In the genomic region with DNA sequence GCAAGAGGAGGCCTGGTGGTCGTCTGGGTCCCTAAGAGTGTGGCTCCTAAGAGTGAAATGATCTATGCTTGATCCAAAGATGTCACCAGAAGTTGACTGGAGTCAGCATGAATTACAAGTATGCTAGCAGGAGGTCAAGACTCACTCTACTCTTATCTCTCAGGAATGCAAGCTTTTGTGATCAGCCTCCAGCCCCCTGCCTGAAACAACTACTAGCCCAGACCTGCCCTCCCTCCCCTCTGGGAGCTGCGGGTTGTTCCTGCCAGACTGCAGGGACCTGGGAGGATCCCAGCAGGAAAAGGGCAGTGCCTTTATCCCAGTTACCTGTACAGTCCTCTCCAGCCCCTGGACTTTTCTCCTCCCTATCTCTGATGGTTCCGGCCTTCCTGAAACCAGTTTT, we compare ENCODE assay signal across 15 mouse cellular contexts.
"Had no signal": no experiment of that assay in that cellular context is flagged by ENCODE, and none has a peak within 500 bp of the region (broad histone marks: within the 10 kb centered on the region; RNA-seq: fewer than 3 reads in every experiment).

No protein-coding gene starts in this region.

- H3K27me3 ChIP-seq: limb, embryonic 12.5 days; limb, embryonic 15.5 days; megakaryocyte, embryonic 14.5 days had no signal

- H3K9me3 ChIP-seq: limb, embryonic 12.5 days; limb, embryonic 15.5 days; megakaryocyte, embryonic 14.5 days; midbrain, embryonic 10.5 days had no signal

- H3K27ac ChIP-seq: kidney, postnatal 0 days; limb, embryonic 12.5 days; limb, embryonic 15.5 days; liver, embryonic 14.5 days; midbrain, embryonic 10.5 days had no signal

- H3K4me3 ChIP-seq: limb, embryonic 12.5 days; limb, embryonic 15.5 days; megakaryocyte, embryonic 14.5 days; midbrain, embryonic 10.5 days had no signal

- H3K36me3 ChIP-seq: limb, embryonic 12.5 days; limb, embryonic 15.5 days; midbrain, embryonic 10.5 days had no signal

- H3K9ac ChIP-seq: limb, embryonic 12.5 days; limb, embryonic 15.5 days; liver, embryonic 14.5 days; liver, postnatal 0 days; lung, embryonic 14.5 days had no signal

- DNase-seq: kidney, adult 2 months; kidney, postnatal 25 days; left cerebral cortex, postnatal 4 days; liver, postnatal 0 days; lung, embryonic 14.5 days; lung, postnatal 36 days; thymus, adult 2 months; thymus, postnatal 14 days; thymus, postnatal 4 days had no signal

- H3K4me1 ChIP-seq: limb, embryonic 15.5 days had no signal
